Mouse (Mus musculus): ENCODE measurements around the gene Meiob.

DNA sequence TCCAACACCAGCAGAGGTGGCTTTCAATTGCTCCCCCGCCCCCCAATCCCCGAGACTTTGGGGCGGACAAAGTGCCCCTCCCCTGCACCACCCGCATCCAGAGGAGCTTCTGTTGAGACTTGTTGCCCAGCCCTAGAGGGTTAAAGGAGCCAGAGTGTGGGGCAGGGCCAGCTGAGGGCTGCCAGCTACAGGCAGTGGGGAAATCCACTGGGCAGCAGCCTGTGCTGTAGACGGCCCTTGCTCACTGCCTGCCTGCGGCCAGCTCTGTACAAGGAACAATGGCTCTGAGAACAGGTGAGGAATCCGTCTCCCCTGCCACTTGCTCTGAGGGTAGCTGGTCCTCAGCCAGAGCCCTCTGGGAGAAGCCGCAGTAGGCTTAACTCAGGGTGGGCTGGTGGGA lies 74.4 kb downstream of the Meiob start:
- no peak for TF ChIP-seq CTCF (IDR thresholded peaks at IDR 0.05; ENCODE audit: low read depth, low read length)
- no peak for TF ChIP-seq GATA1 (IDR thresholded peaks at IDR 0.05; ENCODE audit: borderline replicate concordance, low read length)
